Mouse (Mus musculus): ENCODE measurements around the gene Fbrsl1.

GRCm38 (mm10) chr5:110425187-110425586 lies 23.1 kb downstream of the Fbrsl1 start:
- TF ChIP-seq POLR2A (IDR thresholded peaks at IDR 0.05; ENCODE audit: extremely low read depth, insufficient read depth, low read length) (no peak), CTCF (IDR thresholded peaks at IDR 0.05; ENCODE audit: extremely low read depth, insufficient read depth, low read length) (no peak)

Data from cortical plate, adult 2 months (tissue).